Comparison of ENCODE assay signal across 28 mouse cellular contexts in the genomic region with DNA sequence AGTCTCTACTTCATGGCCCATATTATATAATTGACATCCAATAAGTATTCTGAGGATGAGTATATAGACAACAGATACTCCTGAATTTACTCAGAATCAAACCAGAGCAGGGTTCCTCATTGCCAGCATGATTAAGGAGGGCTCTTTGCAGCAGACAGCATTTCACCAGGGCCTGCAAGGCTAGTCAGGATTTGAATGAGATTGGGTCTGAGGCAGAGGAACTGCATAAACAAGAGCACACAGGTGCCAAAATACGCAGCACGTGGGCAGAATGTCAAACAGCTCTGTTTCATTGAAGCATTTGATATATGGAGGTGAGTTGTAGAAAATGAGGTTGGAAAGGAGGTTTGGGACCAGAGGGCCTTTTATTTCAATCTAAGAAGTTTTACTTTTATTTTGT.
A peak's percentile ranks its signal among the peaks of the same experiment; 100 is the strongest.
DNase-seq lines count a peak whose midpoint lies in the region; ATAC-seq and TF ChIP-seq lines count a peak whose summit lies in the region.
"Had no signal": no experiment of that assay in that cellular context is flagged by ENCODE, and none has a peak within 500 bp of the region (broad histone marks: within the 10 kb centered on the region; RNA-seq: fewer than 3 reads in every experiment).

No protein-coding gene starts in this region.

- no peak for TF ChIP-seq CTCF in midbrain, postnatal 0 days (IDR thresholded peaks at IDR 0.05)
- no peak for TF ChIP-seq CTCF in brain, embryonic 14.5 days (IDR thresholded peaks at IDR 0.05; ENCODE audit: borderline replicate concordance, extremely low read depth, insufficient read depth, insufficient read length)

- no peaks in the 10 kb centered on the region for H3K27me3 ChIP-seq in forebrain, embryonic 14.5 days (replicated peaks; ENCODE audit: control insufficient read depth, insufficient read depth, low read length)
- H3K27me3 ChIP-seq in forebrain, embryonic 16.5 days (replicated peaks; ENCODE audit: control insufficient read depth, insufficient read depth, low read length): no peaks in the 10 kb centered on the region
- H3K27me3 ChIP-seq in midbrain, postnatal 0 days (ENCODE audit: insufficient read depth, low read length): no peaks in the 10 kb centered on the region
- no peaks in the 10 kb centered on the region for H3K27me3 ChIP-seq in midbrain, embryonic 13.5 days
- H3K27me3 ChIP-seq in neural tube, embryonic 15.5 days (replicated peaks): no peaks in the 10 kb centered on the region
- H3K27me3 ChIP-seq: CH12.LX; embryonic facial prominence, embryonic 13.5 days; embryonic facial prominence, embryonic 15.5 days; forebrain, embryonic 12.5 days; forebrain, embryonic 15.5 days; Patski had no signal

- DNase-seq in forebrain, embryonic 14.5 days (ENCODE audit: low spot score): peak; percentile 16
- DNase-seq in midbrain, postnatal 0 days (ENCODE audit: low spot score): peak; percentile 28
- DNase-seq in brain, embryonic 14.5 days (ENCODE audit: low read depth): peak; percentile 39
- DNase-seq in adipocyte (ENCODE audit: low spot score): no peak
- DNase-seq: adrenal gland, adult 2 months; adrenal gland, postnatal 10 days; adrenal gland, postnatal 25 days; B cell, adult 2 months; cerebellum, adult 11-12 months; cerebellum, adult 8-10 months; cerebellum, adult 9-11 months; cerebellum, postnatal 14 days; cerebellum, postnatal 36 days; embryo, embryonic 11 days had no signal

- no peaks in the 10 kb centered on the region for H3K36me3 ChIP-seq in forebrain, embryonic 14.5 days (ENCODE audit: control insufficient read depth, insufficient read depth, low read length)
- H3K36me3 ChIP-seq in forebrain, embryonic 16.5 days (ENCODE audit: control insufficient read depth, insufficient read depth): no peaks in the 10 kb centered on the region
- H3K36me3 ChIP-seq in midbrain, postnatal 0 days (ENCODE audit: insufficient read depth, low read length): no peaks in the 10 kb centered on the region
- no peaks in the 10 kb centered on the region for H3K36me3 ChIP-seq in midbrain, embryonic 13.5 days
- H3K36me3 ChIP-seq in neural tube, embryonic 15.5 days: no peaks in the 10 kb centered on the region
- H3K36me3 ChIP-seq: embryonic facial prominence, embryonic 13.5 days; embryonic facial prominence, embryonic 15.5 days; forebrain, embryonic 10.5 days; forebrain, embryonic 12.5 days; forebrain, embryonic 15.5 days; G1E had no signal

- no peak for TF ChIP-seq POLR2A in brain, embryonic 14.5 days (IDR thresholded peaks at IDR 0.05; ENCODE audit: borderline replicate concordance, extremely low read depth, insufficient read depth, insufficient read length, poor library complexity, severe bottlenecking)

- no peak overlapping the region for H3K4me2 ChIP-seq in forebrain, embryonic 14.5 days (ENCODE audit: low read length)
- H3K4me2 ChIP-seq in forebrain, embryonic 16.5 days (ENCODE audit: low read length): no peak overlapping the region
- no peak overlapping the region for H3K4me2 ChIP-seq in midbrain, postnatal 0 days (ENCODE audit: low read depth, low read length, poor library complexity, severe bottlenecking)
- H3K4me2 ChIP-seq in midbrain, embryonic 13.5 days (replicated peaks): no peak overlapping the region
- H3K4me2 ChIP-seq in neural tube, embryonic 15.5 days: no peak overlapping the region
- H3K4me2 ChIP-seq: embryonic facial prominence, embryonic 13.5 days; embryonic facial prominence, embryonic 15.5 days; forebrain, embryonic 12.5 days; forebrain, embryonic 15.5 days had no signal

- no peaks in the 10 kb centered on the region for H3K9me3 ChIP-seq in forebrain, embryonic 14.5 days (replicated peaks; ENCODE audit: control insufficient read depth, low read length)
- H3K9me3 ChIP-seq in forebrain, embryonic 16.5 days (ENCODE audit: control insufficient read depth, low read length): no peaks in the 10 kb centered on the region
- H3K9me3 ChIP-seq in midbrain, postnatal 0 days (ENCODE audit: low read length): no peaks in the 10 kb centered on the region
- H3K9me3 ChIP-seq in midbrain, embryonic 13.5 days: no peaks in the 10 kb centered on the region
- H3K9me3 ChIP-seq in neural tube, embryonic 15.5 days (replicated peaks): no peaks in the 10 kb centered on the region
- H3K9me3 ChIP-seq: embryonic facial prominence, embryonic 13.5 days; embryonic facial prominence, embryonic 15.5 days; forebrain, embryonic 10.5 days; forebrain, embryonic 12.5 days; forebrain, embryonic 15.5 days; G1E had no signal

- ATAC-seq in forebrain, embryonic 14.5 days: no peak
- no peak for ATAC-seq in forebrain, embryonic 16.5 days
- ATAC-seq in midbrain, postnatal 0 days (ENCODE audit: low FRiP score): no peak
- ATAC-seq in midbrain, embryonic 13.5 days: no peak
- ATAC-seq in neural tube, embryonic 15.5 days (ENCODE audit: low FRiP score): 0 out of 2 replicates have a peak, but pooled peaks have one; percentile 45
- ATAC-seq: activated CD4-positive, CD25-positive, alpha-beta regulatory T cell, adult 4 months; CD4-positive, CD25-positive, alpha-beta regulatory T cell, adult 4 months; forebrain, embryonic 15.5 days; Patski had no signal

- H3K27ac ChIP-seq in forebrain, embryonic 14.5 days (ENCODE audit: low read depth, low read length): no peak overlapping the region
- H3K27ac ChIP-seq in forebrain, embryonic 16.5 days (ENCODE audit: low read length): no peak overlapping the region
- no peak overlapping the region for H3K27ac ChIP-seq in midbrain, postnatal 0 days (ENCODE audit: low read depth, low read length)
- H3K27ac ChIP-seq in midbrain, embryonic 13.5 days: no peak overlapping the region
- H3K27ac ChIP-seq in neural tube, embryonic 15.5 days (replicated peaks): no peak overlapping the region
- H3K27ac ChIP-seq: embryonic facial prominence, embryonic 13.5 days; embryonic facial prominence, embryonic 15.5 days; forebrain, embryonic 10.5 days; forebrain, embryonic 12.5 days; forebrain, embryonic 15.5 days had no signal

- H3K4me3 ChIP-seq in forebrain, embryonic 14.5 days (ENCODE audit: low read depth, low read length): no peak overlapping the region
- H3K4me3 ChIP-seq in forebrain, embryonic 16.5 days (replicated peaks; ENCODE audit: low read length): no peak overlapping the region
- H3K4me3 ChIP-seq in midbrain, postnatal 0 days (ENCODE audit: low read depth, low read length): no peak overlapping the region
- H3K4me3 ChIP-seq in midbrain, embryonic 13.5 days (replicated peaks): no peak overlapping the region
- H3K4me3 ChIP-seq in neural tube, embryonic 15.5 days (replicated peaks): no peak overlapping the region
- H3K4me3 ChIP-seq: embryonic facial prominence, embryonic 13.5 days; embryonic facial prominence, embryonic 15.5 days; erythroblast, embryonic 14.5 days; forebrain, embryonic 10.5 days; forebrain, embryonic 12.5 days; forebrain, embryonic 15.5 days had no signal

- H3K9ac ChIP-seq in forebrain, embryonic 14.5 days (ENCODE audit: low read length): no peak overlapping the region
- no peak overlapping the region for H3K9ac ChIP-seq in forebrain, embryonic 16.5 days (replicated peaks; ENCODE audit: low read depth, low read length)
- no peak overlapping the region for H3K9ac ChIP-seq in midbrain, postnatal 0 days (replicated peaks; ENCODE audit: low read length, poor library complexity, severe bottlenecking)
- H3K9ac ChIP-seq in midbrain, embryonic 13.5 days (replicated peaks): no peak overlapping the region
- no peak overlapping the region for H3K9ac ChIP-seq in neural tube, embryonic 15.5 days (replicated peaks)
- H3K9ac ChIP-seq: embryonic facial prominence, embryonic 13.5 days; embryonic facial prominence, embryonic 15.5 days; forebrain, embryonic 12.5 days; forebrain, embryonic 15.5 days had no signal

- WGBS in forebrain, embryonic 14.5 days: 77% methylated on average over 2 of the region's 2 CpGs
- WGBS in forebrain, embryonic 16.5 days: 57% methylated on average over 2 of the region's 2 CpGs
- 80% methylated on average over 2 of the region's 2 CpGs for WGBS in midbrain, postnatal 0 days
- WGBS in midbrain, embryonic 13.5 days: 85% methylated on average over 2 of the region's 2 CpGs
- WGBS in neural tube, embryonic 15.5 days: 50% methylated on average over 2 of the region's 2 CpGs

- no peaks in the 10 kb centered on the region for H3K4me1 ChIP-seq in forebrain, embryonic 14.5 days (ENCODE audit: control insufficient read depth, insufficient read depth, low read length)
- no peaks in the 10 kb centered on the region for H3K4me1 ChIP-seq in forebrain, embryonic 16.5 days (replicated peaks; ENCODE audit: control insufficient read depth, insufficient read depth, low read length)
- no peaks in the 10 kb centered on the region for H3K4me1 ChIP-seq in midbrain, postnatal 0 days (ENCODE audit: insufficient read depth, low read length)
- no peaks in the 10 kb centered on the region for H3K4me1 ChIP-seq in midbrain, embryonic 13.5 days (replicated peaks)
- no peaks in the 10 kb centered on the region for H3K4me1 ChIP-seq in neural tube, embryonic 15.5 days
- H3K4me1 ChIP-seq: embryonic facial prominence, embryonic 13.5 days; embryonic facial prominence, embryonic 15.5 days; forebrain, embryonic 10.5 days; forebrain, embryonic 12.5 days; forebrain, embryonic 15.5 days had no signal
